Mouse (Mus musculus) effector memory CD4-positive, alpha-beta T cell, adult 5 months (primary cell): Measurements from ENCODE around the gene Prlhr. TPM values are rescaled to one million over a fixed set of nuclear protein-coding genes. Genes with fewer than 3 reads are reported as not detected.

ENCODE experiments used
- polyA plus RNA-seq: library from polyadenylated mRNA; unstranded; fragments of 100-300 nt; shearing (Covaris generic); gene quantifications from one replicate; pipeline ENCODE4 v1.2.1, GENCODE M21; 2017

The Prlhr gene
- not detected for polyA plus RNA-seq

GRCm38 (mm10) chr19:60468254-60468762, at the start of gene Prlhr:
Gene Prlhr, minus strand, starts transcription at chr19:60468304.

Other genes starting within 250 kb of the Prlhr start
- gene Fam204a, start 241.6 kb downstream of the Prlhr start, polyA plus RNA-seq: 65.5 TPM
- gene Cacul1, start 112.7 kb upstream of the Prlhr start, polyA plus RNA-seq: 45.8 TPM